Mouse (Mus musculus): ENCODE measurements at regions not wholly inside any gene's neighbourhood (a gene's known extent, or its start where the extent isn't known, plus 50 kb on each side); places are given as distances from the start of the nearest gene placed in this dataset.

GRCm38 (mm10) chrX:12832709-12833108 is 70.8 kb upstream of the Med14 start:
- TF ChIP-seq GATA1 (IDR thresholded peaks at IDR 0.05; ENCODE audit: low read length) (no peak), TAL1 (IDR thresholded peaks at IDR 0.05; ENCODE audit: low read length) (no peak)

Data from erythroblast, embryonic 14.5 days (primary cell).